Mouse (Mus musculus): ENCODE measurements around the gene Tmem184c.

Tmem184c gene

GRCm38 (mm10) chr8:77610374-77610969, at the start of gene Tmem184c:
Gene Tmem184c (minus strand): TSS chr8:77610698.
- DNase-seq (ENCODE audit: low read depth, low spot score), result peak; percentile 98

GRCm38 (mm10) chr8:77659534-77660080, 49.1 kb upstream of the Tmem184c start:
- no peak for DNase-seq (ENCODE audit: low read depth, low spot score)

DNA sequence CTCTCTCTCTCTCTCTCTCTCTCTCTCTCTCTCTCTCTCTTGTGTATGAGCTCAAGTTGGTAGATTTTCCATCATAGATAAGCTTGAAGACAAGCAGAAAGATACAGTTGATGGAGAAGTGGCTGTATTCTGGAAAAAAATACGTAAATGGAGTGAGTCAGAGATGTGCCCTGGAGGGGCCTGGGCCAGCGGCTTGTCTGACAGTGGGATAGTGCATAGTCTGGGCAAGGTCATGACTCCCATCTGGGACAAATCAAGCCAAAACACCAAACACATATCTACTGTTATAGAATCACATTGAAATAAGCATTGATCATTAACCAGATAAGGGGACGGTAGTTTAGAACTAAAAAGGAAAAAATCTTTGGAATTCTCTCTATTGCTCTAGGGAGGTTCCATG, 47.9 kb upstream of the Tmem184c start:
- DNase-seq (ENCODE audit: low read depth, low spot score), result no peak

DNA sequence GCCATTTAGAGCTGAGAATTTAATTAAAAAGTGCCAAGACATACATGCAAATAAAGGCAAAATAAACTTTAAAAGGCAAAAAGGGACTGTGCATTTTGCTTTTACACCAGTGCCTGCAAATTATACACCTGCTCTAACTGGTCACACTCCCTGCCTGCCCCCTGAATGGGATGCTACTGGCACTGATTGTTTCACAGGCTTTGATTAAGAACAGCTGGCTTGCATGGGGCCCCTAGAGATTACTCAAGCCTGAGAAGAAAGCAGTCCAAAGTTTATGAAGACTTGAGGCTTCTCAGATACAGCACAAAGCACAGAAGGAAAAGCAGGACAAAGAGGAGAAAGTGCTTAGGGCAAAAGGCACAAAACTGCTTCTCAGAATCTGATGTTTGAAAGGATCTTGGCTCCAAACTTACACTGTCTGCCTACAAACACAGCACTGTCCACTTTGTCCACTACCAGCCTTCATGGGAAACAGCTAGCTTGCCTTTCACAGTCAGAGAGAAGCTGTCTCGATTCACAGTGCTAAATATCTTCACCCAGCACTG, 40.2 kb upstream of the Tmem184c start:
- DNase-seq (ENCODE audit: low read depth, low spot score), result no peak

GRCm38 (mm10) chr8:77640093-77640839, 29.8 kb upstream of the Tmem184c start:
- DNase-seq (ENCODE audit: low read depth, low spot score), result no peak

- no peak for DNase-seq (ENCODE audit: low read depth, low spot score)
These were observed 27.1 kb upstream of the Tmem184c start for GRCm38 (mm10) chr8:77637593-77637992.

DNA sequence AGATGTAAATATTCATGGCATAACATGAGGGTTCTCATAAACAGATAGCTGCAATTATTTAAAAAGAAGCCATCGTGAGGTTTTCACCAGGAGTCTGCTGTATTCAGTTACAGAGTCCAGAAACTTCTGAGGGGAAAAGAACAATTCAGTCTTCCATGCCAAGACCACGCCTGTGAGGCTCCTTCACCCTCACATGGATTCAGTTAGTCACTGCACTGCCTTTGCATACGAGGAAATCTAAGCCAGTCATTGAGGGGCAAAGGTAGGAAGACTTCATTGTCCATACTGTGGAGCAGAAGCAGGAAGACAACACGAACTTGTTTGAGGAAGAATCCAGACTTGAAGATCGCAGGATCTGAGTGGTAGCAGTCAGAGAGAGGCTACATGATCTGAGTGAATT, 23.5 kb upstream of the Tmem184c start:
- no peak for DNase-seq (ENCODE audit: low read depth, low spot score)

- no peak for DNase-seq (ENCODE audit: low read depth, low spot score)
These were observed 22.7 kb upstream of the Tmem184c start for GRCm38 (mm10) chr8:77633211-77633610.

- no peak for DNase-seq (ENCODE audit: low read depth, low spot score)
These were observed 20.2 kb upstream of the Tmem184c start for GRCm38 (mm10) chr8:77630691-77631090.

- peak; percentile 82 for DNase-seq (ENCODE audit: low read depth, low spot score)
These were observed 19.5 kb upstream of the Tmem184c start for GRCm38 (mm10) chr8:77629858-77630537.

- no peak for DNase-seq (ENCODE audit: low read depth, low spot score)
These were observed 13.2 kb upstream of the Tmem184c start for GRCm38 (mm10) chr8:77623677-77624209.

DNA sequence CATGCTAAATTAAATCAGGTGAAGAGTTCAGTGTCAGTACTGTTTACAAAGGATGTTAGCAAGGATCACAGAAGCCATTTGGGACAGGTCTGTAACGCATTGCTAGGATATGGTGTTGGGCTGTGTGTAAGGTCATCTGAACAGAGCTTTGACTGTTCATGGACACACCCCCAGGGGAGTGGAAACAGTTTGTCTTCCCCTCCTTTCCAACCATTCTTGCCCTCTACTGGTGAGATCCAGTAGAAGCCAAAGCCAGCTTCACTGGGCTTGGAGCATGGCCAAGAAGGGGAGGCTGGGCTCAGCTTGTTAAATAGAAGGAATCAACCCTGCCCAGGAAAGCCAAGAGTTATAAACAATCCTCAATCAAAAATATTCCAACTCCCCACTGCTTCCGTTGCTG, 7.4 kb upstream of the Tmem184c start:
- peak; percentile 72 for DNase-seq (ENCODE audit: low read depth, low spot score)

DNA sequence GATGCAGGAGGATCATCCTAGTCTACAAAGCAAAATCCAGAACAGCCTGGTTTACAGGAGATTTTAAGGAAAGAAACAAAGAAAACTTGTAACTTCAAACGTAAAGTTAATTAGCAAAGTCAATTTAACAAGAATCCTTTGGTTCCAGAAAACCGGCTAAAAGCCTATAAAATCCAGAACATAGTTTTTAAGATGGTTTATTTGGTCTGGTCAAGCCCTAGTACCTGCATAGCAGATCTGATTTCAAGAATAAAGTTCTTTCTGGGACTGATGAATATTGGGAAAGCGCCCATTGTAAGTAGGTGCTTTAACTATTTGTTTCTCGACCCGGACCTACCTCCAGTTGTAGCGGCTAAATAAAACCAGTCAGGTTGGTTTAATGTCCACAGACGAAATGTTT, 877 bp downstream of the Tmem184c start:
- DNase-seq (ENCODE audit: low read depth, low spot score), result no peak

- no peak for DNase-seq (ENCODE audit: low read depth, low spot score)
These were observed 26.3 kb downstream of the Tmem184c start for GRCm38 (mm10) chr8:77584174-77584573.

DNA sequence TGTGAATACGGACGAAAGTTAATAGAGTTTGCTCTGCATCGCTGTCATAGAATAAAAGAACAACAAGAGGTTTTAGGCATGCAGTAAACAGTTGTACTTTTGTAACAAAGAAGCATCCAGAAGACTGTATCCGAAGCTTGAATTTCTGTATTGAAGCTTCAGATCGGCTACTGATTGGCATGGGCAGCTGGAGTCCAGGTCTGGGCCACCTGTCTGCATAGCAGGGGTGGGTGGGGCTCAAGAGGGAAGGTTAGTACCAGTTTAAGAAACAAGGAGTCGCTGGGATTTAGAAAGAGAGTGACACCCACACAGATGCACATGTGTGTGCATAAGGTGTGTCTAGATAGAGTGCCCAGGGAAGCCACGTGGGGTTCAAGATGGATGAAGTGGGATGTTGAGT, 32.8 kb downstream of the Tmem184c start:
- no peak for DNase-seq (ENCODE audit: low read depth, low spot score)

- DNase-seq (ENCODE audit: low read depth, low spot score), result peak; percentile 21
These were observed 36.3 kb downstream of the Tmem184c start for GRCm38 (mm10) chr8:77574229-77574628.

- DNase-seq (ENCODE audit: low read depth, low spot score), result no peak
These were observed 49.1 kb downstream of the Tmem184c start for GRCm38 (mm10) chr8:77561441-77561840.

- DNase-seq (ENCODE audit: low read depth, low spot score), result no peak
These were observed 58.0 kb downstream of the Tmem184c start for GRCm38 (mm10) chr8:77552491-77552890.

- peak; percentile 48 for DNase-seq (ENCODE audit: low read depth, low spot score)
These were observed 60.5 kb downstream of the Tmem184c start for GRCm38 (mm10) chr8:77549881-77550580.

DNA sequence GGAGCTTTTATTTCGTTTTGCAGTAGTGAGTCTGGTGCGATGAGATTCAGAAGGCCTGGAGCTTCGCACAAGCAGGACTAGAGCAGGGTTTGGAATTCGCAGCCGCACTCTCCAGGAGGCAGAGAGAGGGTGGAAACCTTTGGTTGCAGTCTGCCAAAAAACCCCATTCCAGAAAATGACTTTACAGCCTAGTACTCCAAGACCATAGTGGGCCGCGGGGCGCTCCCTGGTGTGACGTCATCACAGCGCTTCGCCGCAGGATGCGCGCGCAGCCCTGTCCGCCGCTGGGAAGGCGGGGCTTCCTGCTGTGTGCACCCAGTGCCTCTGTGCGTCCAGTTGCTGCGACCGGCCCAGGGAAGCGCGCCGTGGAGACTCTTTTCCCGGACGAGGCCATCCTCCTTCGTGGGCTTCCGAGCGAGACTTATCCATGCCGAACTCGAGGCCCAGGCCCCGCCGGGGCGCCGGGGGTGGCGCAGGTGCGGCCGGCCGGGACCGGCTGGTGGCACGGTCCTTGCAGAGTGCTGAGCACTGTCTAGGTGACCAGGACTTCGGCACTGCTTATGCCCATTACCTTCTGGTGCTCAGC, 61.3 kb downstream of the Tmem184c start, which contains the start of gene Prmt9:
Gene Prmt9 (plus strand): TSS at position 277 of the 586 bp plus-strand sequence.
- peak; percentile 93 for DNase-seq (ENCODE audit: low read depth, low spot score)
